Mouse (Mus musculus) spleen, postnatal 4 days (tissue): Measurements from ENCODE around the gene Slc18a2.
A peak's percentile ranks its signal among the peaks of the same experiment; 100 is the strongest.

Experiments
- DNase-seq, 2 experiments: peaks; one replicate each; pipeline ENCODE4 v3.0.0; 2022; ENCODE audit warnings: low spot score in 2 of 2

Gene Slc18a2

GRCm38 (mm10) chr19:59273190-59273589 is 12.5 kb downstream of the Slc18a2 start:
- DNase-seq: no peak

DNA sequence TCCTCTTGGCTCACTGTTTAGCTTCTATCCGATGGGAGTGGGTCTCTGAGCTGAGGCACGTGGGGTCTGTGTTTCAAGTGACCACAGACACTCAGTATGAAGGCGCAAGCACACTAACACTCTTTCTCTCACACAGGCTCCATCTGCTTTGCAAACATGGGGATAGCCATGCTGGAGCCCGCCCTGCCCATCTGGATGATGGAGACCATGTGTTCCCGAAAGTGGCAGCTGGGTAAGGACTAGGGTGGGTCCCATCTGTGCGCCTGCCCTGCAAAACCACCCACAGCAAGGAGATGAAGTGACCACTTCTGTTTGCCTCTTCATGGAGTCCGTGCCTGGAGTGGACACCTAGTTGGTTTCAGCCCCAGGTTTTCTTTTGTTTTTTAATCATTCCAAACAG is 15.7 kb downstream of the Slc18a2 start:
- DNase-seq: no peak

- no peak for DNase-seq
Measured at GRCm38 (mm10) chr19:59280841-59281240, 20.1 kb downstream of the Slc18a2 start.

- DNase-seq: no peak
Measured at GRCm38 (mm10) chr19:59282001-59282400, 21.3 kb downstream of the Slc18a2 start.

GRCm38 (mm10) chr19:59289042-59289441 is 28.3 kb downstream of the Slc18a2 start:
- peak in 1 of 2 experiments; percentile 7 for DNase-seq

GRCm38 (mm10) chr19:59289811-59290210 is 29.1 kb downstream of the Slc18a2 start:
- DNase-seq: peak in 1 of 2 experiments; percentile 8

DNA sequence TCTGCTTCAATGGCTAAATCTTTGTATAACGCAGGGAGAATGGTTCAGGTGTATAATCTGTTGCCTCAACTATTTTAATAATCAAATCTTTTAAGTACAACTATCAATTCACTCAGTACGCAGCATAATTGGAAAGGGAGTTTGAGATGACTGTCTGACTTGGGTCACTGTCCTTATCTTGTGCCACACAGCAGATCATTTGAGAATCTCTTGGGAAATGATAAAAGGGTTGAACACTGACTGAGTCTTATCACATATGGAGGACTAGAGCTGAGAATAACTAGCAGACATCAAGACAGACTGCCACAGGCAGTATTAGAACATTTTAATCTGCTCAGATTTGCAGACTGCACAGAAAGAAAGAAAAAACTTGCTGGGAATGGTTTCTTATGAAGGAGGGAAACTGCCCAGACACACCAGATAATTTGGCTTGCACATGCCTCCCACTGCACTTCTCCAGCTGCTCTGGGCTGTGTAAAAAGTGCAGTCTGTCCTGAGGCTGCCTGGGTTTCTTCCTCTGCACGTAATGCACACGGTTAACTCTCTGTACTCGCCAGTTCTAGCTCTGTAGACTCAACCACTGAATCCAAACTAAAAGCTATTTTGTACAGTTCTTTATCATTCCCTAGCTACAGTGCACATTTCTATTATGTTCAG is 31.6 kb downstream of the Slc18a2 start:
- DNase-seq: peak in 1 of 2 experiments; percentile 6

DNA sequence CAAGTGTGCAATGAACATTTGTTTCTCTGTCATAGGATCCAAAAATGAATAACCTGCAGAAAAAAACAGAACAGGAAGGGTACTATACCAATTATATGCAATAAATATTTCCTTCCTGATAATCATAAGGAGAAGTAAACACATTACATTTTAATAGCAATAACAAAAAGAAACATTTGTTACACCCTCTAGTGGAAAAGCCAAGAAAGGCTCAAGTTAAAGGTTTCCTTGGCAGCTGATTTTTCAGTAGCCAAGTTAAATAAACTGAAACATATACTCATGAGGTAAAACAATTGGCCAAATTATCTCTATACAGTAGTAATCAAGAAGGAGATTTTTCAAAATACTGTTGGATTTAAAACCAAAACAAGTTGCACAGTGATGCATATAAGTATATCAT is 54.6 kb downstream of the Slc18a2 start:
- DNase-seq: no peak

- DNase-seq: no peak
Measured at GRCm38 (mm10) chr19:59316571-59316970, 55.9 kb downstream of the Slc18a2 start.

DNA sequence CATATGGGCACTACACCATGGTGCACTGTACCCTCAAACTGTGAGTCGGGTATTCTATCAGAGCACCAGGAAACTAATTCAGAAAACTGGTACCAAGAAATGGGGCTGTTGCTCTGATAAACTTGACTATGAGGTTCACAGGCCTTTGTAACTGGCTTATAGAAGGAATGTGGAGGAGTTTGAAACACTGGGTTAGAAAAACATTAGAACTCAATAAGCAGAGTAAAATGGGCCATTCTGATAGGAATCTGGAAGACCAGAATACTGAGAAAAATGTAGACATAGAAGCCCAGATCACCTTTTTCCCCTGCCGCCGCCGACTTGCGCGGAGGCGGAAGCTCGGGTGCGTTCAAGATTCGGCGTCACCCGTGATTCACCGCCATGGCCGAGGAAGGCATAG is 61.3 kb downstream of the Slc18a2 start, which contains the start of gene Rps12-ps3:
TSS of gene Rps12-ps3 (plus strand) at position 301 of the 400 bp plus-strand sequence.
- no peak for DNase-seq

DNA sequence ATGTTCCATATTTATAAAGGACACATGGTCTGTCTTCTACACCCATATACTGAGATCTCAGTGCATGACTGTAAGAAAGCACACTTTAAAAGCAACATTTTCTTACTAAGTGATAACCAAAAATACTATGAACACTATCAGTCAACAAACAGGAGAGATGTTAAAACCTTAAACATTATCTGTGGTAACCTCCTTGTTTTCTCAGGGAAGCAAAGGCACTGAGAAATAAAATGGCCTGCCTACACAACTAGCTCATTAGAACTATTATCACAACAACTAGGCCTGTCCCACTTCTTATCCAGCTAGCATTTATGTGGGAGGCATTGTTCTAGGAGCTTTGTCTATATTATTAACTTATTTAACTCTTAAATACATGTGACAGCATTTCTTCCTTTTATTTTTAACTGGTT is 70.1 kb downstream of the Slc18a2 start:
- no peak for DNase-seq

DNA sequence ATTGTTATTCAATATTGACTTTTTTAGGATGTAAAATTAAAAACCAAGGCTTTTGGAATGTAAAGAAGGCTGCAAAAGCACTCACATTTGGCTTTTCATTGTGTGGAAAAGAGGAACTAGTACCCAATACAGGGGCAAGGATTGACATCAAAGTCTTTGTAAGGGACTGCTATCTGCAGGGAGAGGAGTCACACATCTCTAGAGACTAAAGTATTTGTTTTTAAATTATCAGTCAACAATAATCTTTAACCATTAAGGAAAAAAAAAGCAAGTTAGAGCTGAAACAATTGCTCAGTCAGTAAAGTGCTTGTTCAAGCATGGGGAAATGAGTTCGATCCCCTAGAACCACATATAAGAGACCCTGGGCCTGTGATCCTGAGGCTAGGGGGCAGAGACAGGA is 76.0 kb downstream of the Slc18a2 start:
- DNase-seq: no peak

DNA sequence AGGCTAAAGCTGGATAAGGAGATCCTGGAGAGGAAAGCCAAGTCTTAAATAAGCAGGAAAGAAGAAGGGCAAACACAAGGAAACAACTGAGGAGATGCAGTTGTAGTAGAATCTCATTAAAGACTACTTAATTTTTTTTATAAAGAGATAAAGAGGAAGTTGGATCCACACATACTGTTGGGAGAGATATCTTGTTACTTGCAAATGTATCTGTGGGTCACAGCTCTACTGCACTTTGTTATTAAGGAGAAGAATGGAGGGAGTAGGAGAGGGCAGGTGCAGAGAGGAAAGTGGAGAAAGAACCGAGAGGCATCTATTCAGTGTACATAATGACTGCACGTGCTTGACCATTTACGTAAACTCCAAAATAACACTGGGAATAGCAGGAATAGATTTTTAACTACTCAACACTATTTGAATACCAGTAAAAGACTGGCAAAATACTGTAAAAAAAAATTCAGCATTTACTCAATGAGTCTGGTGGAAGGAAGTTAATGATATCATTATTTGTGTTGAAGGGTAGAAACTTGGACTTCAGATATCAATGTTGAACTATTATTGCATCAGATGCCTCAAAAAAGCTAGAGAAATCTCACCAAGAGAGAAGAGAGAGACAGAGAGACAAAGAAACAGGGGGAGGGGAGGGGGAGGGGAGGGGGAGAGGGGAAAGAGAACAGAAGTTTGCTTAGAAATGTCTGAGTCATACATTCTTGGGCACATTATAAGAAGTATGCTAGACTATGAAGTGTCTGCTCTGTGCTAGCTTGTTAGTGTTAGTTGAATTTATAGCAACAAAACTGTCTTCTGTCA is 77.4 kb downstream of the Slc18a2 start:
- no peak for DNase-seq

- no peak for DNase-seq
Measured at GRCm38 (mm10) chr19:59339908-59340307, 79.2 kb downstream of the Slc18a2 start.

GRCm38 (mm10) chr19:59342964-59343363 is 82.3 kb downstream of the Slc18a2 start:
- DNase-seq: no peak

DNA sequence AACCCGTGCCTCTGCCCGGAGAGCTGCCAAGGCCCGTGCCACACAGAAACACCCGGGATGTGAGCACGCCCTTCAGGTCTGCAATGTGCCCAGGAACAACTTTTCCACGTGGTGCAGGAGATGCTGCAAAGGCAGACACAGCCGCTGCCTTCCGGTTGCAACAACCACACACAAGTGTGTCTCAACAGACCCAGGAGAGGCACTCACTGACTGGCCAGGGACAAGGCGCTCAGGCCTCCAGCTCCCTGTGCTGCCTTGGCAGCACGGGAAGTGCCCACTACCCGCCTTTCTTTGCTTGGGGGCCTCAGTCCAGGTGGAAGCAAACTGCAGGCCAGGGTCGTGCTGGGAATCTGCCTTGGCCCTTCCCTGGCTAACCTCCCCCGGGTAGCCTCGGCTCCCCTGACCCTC is 83.6 kb downstream of the Slc18a2 start:
- peak; percentile 51 to 77 for DNase-seq

GRCm38 (mm10) chr19:59345081-59345657 is 84.5 kb downstream of the Slc18a2 start:
- DNase-seq: peak; percentile 72 to 89
